Mouse (Mus musculus) intestine, embryonic 14.5 days (tissue): Measurements from ENCODE around the gene Mast3. TPM values are rescaled to one million over a fixed set of nuclear protein-coding genes. Genes with fewer than 3 reads are reported as not detected.

ENCODE experiments used
- ATAC-seq: fragments of 200-750 bp; cut with Nextera tagmentation; replicated peaks from 2 replicates; pipeline ENCODE4 v1.8.0; 2017; ENCODE audit warnings: low read depth, moderate number of reproducible peaks, moderate TSS enrichment, moderate library complexity; ENCODE audit not compliant: low FRiP score, low TSS enrichment
- DNase-seq: peaks from one replicate; pipeline ENCODE4 v3.0.0-alpha.2; 2018; ENCODE audit warnings: low spot score
- H3K27ac ChIP-seq: fragments of 300-500 bp; sonication (generic); 2 replicates; pipeline ENCODE4 v1.5.1; 2014; ENCODE audit warnings: low read depth, mild to moderate bottlenecking, control low read depth
- H3K27me3 ChIP-seq: fragments of 300-500 bp; sonication (generic); replicated peaks from 2 replicates; pipeline ENCODE4 v1.6.1; 2014; ENCODE audit warnings: low read length, control low read depth; ENCODE audit not compliant: control insufficient read depth, insufficient read depth
- H3K36me3 ChIP-seq: fragments of 300-500 bp; sonication (generic); 2 replicates; pipeline ENCODE4 v1.6.1; 2014; ENCODE audit warnings: low read length, control low read depth; ENCODE audit not compliant: control insufficient read depth, insufficient read depth
- H3K4me1 ChIP-seq: fragments of 300-500 bp; sonication (generic); replicated peaks from 2 replicates; pipeline ENCODE4 v1.6.1; 2014; ENCODE audit warnings: low read length, control low read depth, mixed read lengths; ENCODE audit not compliant: control insufficient read depth, insufficient read depth
- H3K4me2 ChIP-seq: fragments of 300-500 bp; sonication (generic); 2 replicates; pipeline ENCODE4 v1.6.1; 2014; ENCODE audit warnings: low read length
- H3K4me3 ChIP-seq: fragments of 300-500 bp; sonication (generic); 2 replicates; pipeline ENCODE4 v1.5.1; 2014; ENCODE audit warnings: low read depth, low read length, control low read depth, mixed read lengths
- H3K9ac ChIP-seq: fragments of 300-500 bp; sonication (generic); 2 replicates; pipeline ENCODE4 v1.6.1; 2014; ENCODE audit warnings: mild to moderate bottlenecking, low read length
- H3K9me3 ChIP-seq: fragments of 300-500 bp; sonication (generic); 2 replicates; pipeline ENCODE4 v1.6.1; 2016; ENCODE audit warnings: low read length, control low read depth; ENCODE audit not compliant: control insufficient read depth
- WGBS: fragments of 180-500 bp; shearing (Covaris S2); extraction: QIAGEN DNeasy Blood & Tissue Kit; methylation state at CpG from one replicate; pipeline ENCODE4 v1.1.7; 2014; 5-methylcytosine and 5-hydroxymethylcytosine counted together
- polyA plus RNA-seq: library from polyadenylated mRNA; unstranded; fragments of >200 nt; fragmentation: Nextera tagmentation; extraction: Ambion mirVana; gene quantifications from 2 replicates; pipeline ENCODE4 v1.2.1, GENCODE M21; 2014

Mast3 gene
- polyA plus RNA-seq, 1 experiment from 2014 or later: 16.7 TPM

DNA sequence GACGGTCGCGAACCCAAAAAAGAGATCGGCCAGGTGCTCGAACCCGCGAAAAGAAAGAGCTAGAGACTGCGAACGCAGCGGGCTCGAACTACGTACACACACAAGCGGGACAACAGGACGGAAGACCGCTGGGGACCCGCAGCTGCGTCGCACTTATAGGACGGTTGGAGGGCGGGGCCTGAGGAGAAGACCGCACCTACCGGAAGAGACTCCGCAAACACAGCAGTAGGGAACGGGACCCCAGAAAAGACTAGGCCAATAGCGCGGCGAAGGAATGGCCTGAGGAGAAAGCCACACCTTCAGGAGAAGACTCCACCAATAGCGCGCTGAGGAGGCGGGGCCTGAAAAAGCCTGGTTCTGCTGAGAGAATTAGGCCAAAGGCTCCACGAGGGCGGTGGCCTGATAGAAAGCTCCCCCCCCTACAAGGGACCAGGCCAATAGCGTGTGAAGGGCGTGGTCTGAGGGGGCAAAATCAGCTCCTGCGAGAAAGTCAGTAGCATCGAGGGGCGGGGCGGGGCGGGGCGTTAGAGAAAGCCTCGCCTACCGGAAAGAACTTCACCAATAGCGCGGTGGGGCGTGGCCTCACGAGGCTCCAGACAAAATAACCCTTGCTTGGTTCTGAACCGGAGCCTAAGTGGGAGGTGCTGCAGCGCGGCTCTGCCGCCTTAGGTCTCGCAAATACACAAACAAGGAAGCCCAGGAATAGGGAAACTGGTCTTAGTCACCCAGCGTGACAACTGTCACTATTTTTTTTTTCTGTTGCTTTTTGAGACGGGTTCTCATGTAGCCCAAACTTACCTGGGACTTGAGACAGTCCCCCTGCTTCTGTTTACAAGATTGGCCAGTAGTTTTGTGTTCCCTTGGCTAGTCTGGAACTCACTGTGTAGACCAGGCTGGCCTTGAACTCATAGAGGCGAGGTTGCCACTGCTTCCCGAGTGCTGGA is 34.8 kb upstream of the Mast3 start, which contains the start of gene Arrdc2:
Arrdc2 (minus strand) TSS at position 313 of the 944 bp plus-strand sequence.
- DNase-seq (peak; percentile 97), ATAC-seq (peak; percentile 97)
- Histone ChIP-seq H3K27ac (peak within 1 kb of the TSS; percentile 90), H3K36me3 (peaks cover 10% of the 10 kb centered on the region; the same call in 1 of the 2 replicates), H3K27me3 (no peaks in the 10 kb centered on the region), H3K9me3 (no peaks in the 10 kb centered on the region), H3K4me1 (peaks cover 7% of the 10 kb centered on the region), H3K4me3 (peak within 1 kb of the TSS; percentile 63), H3K4me2 (peak within 1 kb of the TSS; percentile 61), H3K9ac (peak within 1 kb of the TSS; percentile 79)
- WGBS: 2% methylated on average over 55 of the region's 55 CpGs

- H3K4me1 ChIP-seq: peaks cover 6% of the 10 kb centered on the region
- 2% methylated on average over 66 of the region's 66 CpGs for WGBS
- H3K27me3 ChIP-seq: no peaks in the 10 kb centered on the region
- H3K4me3 ChIP-seq: peak overlapping the region; percentile 63
- peak overlapping the region; percentile 61 for H3K4me2 ChIP-seq
- peaks cover 10% of the 10 kb centered on the region; the same call in 1 of the 2 replicates for H3K36me3 ChIP-seq
- DNase-seq (peak; percentile 76), ATAC-seq (peak; percentile 41)
- H3K9ac ChIP-seq: peak overlapping the region; percentile 79
- no peaks in the 10 kb centered on the region for H3K9me3 ChIP-seq
- peak overlapping the region; percentile 90 for H3K27ac ChIP-seq
Observed at GRCm38 (mm10) chr8:70838654-70839407, 34.0 kb upstream of the Mast3 start.

GRCm38 (mm10) chr8:70836666-70837065 is 31.8 kb upstream of the Mast3 start:
- Histone ChIP-seq H3K4me3 (no peak overlapping the region), H3K4me2 (no peak overlapping the region), H3K4me1 (peaks cover 6% of the 10 kb centered on the region), H3K27ac (no peak overlapping the region), H3K36me3 (peaks cover 10% of the 10 kb centered on the region; the same call in 1 of the 2 replicates), H3K27me3 (no peaks in the 10 kb centered on the region), H3K9me3 (no peaks in the 10 kb centered on the region), H3K9ac (no peak overlapping the region)
- no peak for ATAC-seq
- DNase-seq: no peak
- WGBS: 89% methylated on average over 12 of the region's 12 CpGs

DNA sequence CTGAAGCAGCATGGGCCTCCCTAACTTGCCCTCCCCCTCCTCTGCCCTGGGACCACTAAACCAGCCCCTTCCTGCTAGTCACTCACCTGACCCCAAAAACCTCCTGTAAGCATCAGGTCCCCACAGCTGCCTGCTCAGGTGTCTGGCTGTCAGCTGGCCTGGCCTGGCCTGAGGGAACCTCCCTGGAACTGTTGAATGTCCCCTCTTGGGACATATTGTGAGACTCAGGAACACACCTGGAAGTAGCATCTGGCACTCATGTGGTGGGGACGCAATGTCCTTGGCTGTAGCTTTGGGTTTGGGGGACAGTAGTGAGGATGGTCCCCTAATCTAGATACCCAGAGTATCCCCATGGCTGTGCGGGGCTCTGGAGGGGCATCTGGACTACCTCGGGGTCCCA is 29.2 kb upstream of the Mast3 start:
- no peak overlapping the region for H3K4me2 ChIP-seq
- H3K27me3 ChIP-seq: no peaks in the 10 kb centered on the region
- ATAC-seq (no peak), DNase-seq (no peak)
- no peaks in the 10 kb centered on the region for H3K9me3 ChIP-seq
- H3K36me3 ChIP-seq: peaks cover 10% of the 10 kb centered on the region; the same call in 1 of the 2 replicates
- WGBS: 96% methylated on average over 3 of the region's 3 CpGs
- no peak overlapping the region for H3K4me3 ChIP-seq
- peaks cover 4% of the 10 kb centered on the region for H3K4me1 ChIP-seq
- no peak overlapping the region for H3K27ac ChIP-seq
- H3K9ac ChIP-seq: no peak overlapping the region

- 56% methylated on average over 15 of the region's 15 CpGs for WGBS
- ATAC-seq: no peak
- Histone ChIP-seq H3K4me1 (peaks cover 2% of the 10 kb centered on the region), H3K4me2 (no peak overlapping the region), H3K4me3 (no peak overlapping the region), H3K27ac (no peak overlapping the region), H3K27me3 (no peaks in the 10 kb centered on the region), H3K36me3 (peaks cover 10% of the 10 kb centered on the region; the same call in 1 of the 2 replicates), H3K9ac (no peak overlapping the region), H3K9me3 (no peaks in the 10 kb centered on the region)
- DNase-seq: no peak
Observed at GRCm38 (mm10) chr8:70833520-70833919, 28.7 kb upstream of the Mast3 start.

DNA sequence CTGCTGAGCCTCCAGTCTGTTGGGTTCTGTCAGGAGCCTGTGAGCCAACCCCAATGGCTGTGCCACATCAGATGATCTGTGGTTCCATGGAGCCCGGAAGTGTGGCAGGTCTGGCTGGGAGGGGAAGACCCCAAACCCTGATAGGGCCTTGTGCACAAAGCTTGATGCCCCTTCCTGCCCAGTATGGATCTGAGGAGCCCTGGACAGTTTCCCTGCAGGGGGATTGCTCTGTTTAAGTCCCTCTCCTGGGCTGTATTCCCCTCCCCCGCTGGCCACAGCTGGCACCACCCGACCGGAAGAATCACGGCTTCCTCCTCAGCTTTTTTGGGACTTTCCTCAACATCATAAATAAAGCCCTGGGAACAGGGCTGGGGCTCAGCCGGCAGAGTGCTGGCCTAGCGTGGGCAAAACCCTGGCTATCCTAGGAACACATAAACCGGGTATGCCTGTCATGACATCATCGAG is 28.2 kb upstream of the Mast3 start:
- Histone ChIP-seq H3K4me3 (no peak overlapping the region), H3K36me3 (peaks cover 10% of the 10 kb centered on the region; the same call in 1 of the 2 replicates), H3K27me3 (no peaks in the 10 kb centered on the region), H3K9ac (no peak overlapping the region), H3K27ac (no peak overlapping the region), H3K9me3 (no peaks in the 10 kb centered on the region), H3K4me2 (no peak overlapping the region), H3K4me1 (no peaks in the 10 kb centered on the region; the same call in 1 of the 2 replicates)
- DNase-seq: no peak
- 45% methylated on average over 9 of the region's 9 CpGs for WGBS
- ATAC-seq: no peak

GRCm38 (mm10) chr8:70832371-70832770 is 27.5 kb upstream of the Mast3 start:
- Histone ChIP-seq H3K4me2 (no peak overlapping the region), H3K36me3 (peaks cover 10% of the 10 kb centered on the region; the same call in 1 of the 2 replicates), H3K4me3 (no peak overlapping the region), H3K9me3 (no peaks in the 10 kb centered on the region), H3K9ac (no peak overlapping the region), H3K27ac (no peak overlapping the region), H3K4me1 (no peaks in the 10 kb centered on the region; the same call in 1 of the 2 replicates), H3K27me3 (no peaks in the 10 kb centered on the region)
- ATAC-seq (no peak), DNase-seq (no peak)
- WGBS: 71% methylated on average over 11 of the region's 11 CpGs

DNA sequence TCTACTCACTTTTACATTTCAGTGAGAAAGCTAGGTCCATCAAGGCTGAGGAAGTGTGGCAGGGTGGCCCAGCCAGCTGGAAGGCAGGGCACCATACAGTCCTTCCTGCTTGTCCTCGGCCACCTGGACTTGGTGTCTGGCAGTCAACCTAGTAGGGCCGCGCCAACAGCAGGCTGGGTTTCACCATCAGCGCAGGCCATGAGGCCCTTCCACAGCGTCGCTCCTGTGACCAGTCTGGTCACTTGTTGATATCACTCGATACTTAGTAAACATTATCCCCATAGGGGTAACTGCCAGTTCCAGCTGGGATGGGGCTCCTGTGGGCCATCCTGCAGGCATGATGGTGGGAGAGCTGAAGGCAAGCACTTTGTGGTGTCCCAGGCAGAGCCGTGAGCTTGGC is 26.7 kb upstream of the Mast3 start:
- ATAC-seq (no peak), DNase-seq (no peak)
- no peaks in the 10 kb centered on the region; the same call in 1 of the 2 replicates for H3K4me1 ChIP-seq
- no peaks in the 10 kb centered on the region for H3K9me3 ChIP-seq
- no peaks in the 10 kb centered on the region for H3K27me3 ChIP-seq
- WGBS: 84% methylated on average over 8 of the region's 8 CpGs
- H3K4me3 ChIP-seq: no peak overlapping the region
- H3K4me2 ChIP-seq: no peak overlapping the region
- no peak overlapping the region for H3K9ac ChIP-seq
- peaks cover 10% of the 10 kb centered on the region; the same call in 1 of the 2 replicates for H3K36me3 ChIP-seq
- H3K27ac ChIP-seq: no peak overlapping the region
